Mouse (Mus musculus) liver, embryonic 16.5 days (tissue): ENCODE measurements around the gene Wfdc15b. TPM values are rescaled to one million over a fixed set of nuclear protein-coding genes. Genes with fewer than 3 reads are reported as not detected.
"Not testable (repeated sequence)": the region's sequence is repeated elsewhere in the genome, so short reads cannot be mapped to it uniquely, and the experiment has no call there.

Experiments
- ATAC-seq: fragments of 200-750 bp; cut with Nextera tagmentation; 2 replicates; pipeline ENCODE4 v1.8.0; 2017; ENCODE audit warnings: low read depth, mild to moderate bottlenecking, moderate number of reproducible peaks, moderate library complexity
- H3K27ac ChIP-seq: fragments of 300-500 bp; sonication (generic); 2 replicates; pipeline ENCODE4 v1.5.1; 2014; ENCODE audit warnings: mild to moderate bottlenecking, low read length
- H3K27me3 ChIP-seq: fragments of 300-500 bp; sonication (generic); 2 replicates; pipeline ENCODE4 v1.6.1; 2014; ENCODE audit warnings: low read depth, low read length, mixed read lengths; ENCODE audit not compliant: control insufficient read depth, insufficient read depth
- H3K36me3 ChIP-seq: fragments of 300-500 bp; sonication (generic); 2 replicates; pipeline ENCODE4 v1.6.1; 2014; ENCODE audit warnings: mild to moderate bottlenecking; ENCODE audit not compliant: control insufficient read depth, insufficient read depth
- H3K4me1 ChIP-seq: fragments of 300-500 bp; sonication (generic); 2 replicates; pipeline ENCODE4 v1.6.1; 2014; ENCODE audit warnings: low read depth, low read length, mixed read lengths; ENCODE audit not compliant: control insufficient read depth
- H3K4me2 ChIP-seq: fragments of 300-500 bp; sonication (generic); 2 replicates; pipeline ENCODE4 v1.6.1; 2014; ENCODE audit warnings: low read depth, low read length, mixed read lengths
- H3K4me3 ChIP-seq: fragments of 300-500 bp; sonication (generic); 2 replicates; pipeline ENCODE4 v1.5.1; 2014; ENCODE audit warnings: low read depth, mild to moderate bottlenecking, low read length
- H3K9ac ChIP-seq: fragments of 300-500 bp; sonication (generic); 2 replicates; pipeline ENCODE4 v1.6.1; 2014; ENCODE audit warnings: low read depth, low read length
- H3K9me3 ChIP-seq: fragments of 300-500 bp; sonication (generic); replicated peaks from 2 replicates; pipeline ENCODE4 v1.6.1; 2016; ENCODE audit warnings: low read length; ENCODE audit not compliant: control insufficient read depth
- WGBS: fragments of 180-500 bp; shearing (Covaris S2); extraction: QIAGEN DNeasy Blood & Tissue Kit; methylation state at CpG from one replicate; pipeline ENCODE4 v1.1.7; 2014; ENCODE audit not compliant: insufficient replicate concordance; 5-methylcytosine and 5-hydroxymethylcytosine counted together
- polyA plus RNA-seq: library from polyadenylated mRNA; unstranded; fragments of >200 nt; fragmentation: Nextera tagmentation; extraction: Ambion mirVana; gene quantifications from 2 replicates; pipeline ENCODE4 v1.2.1, GENCODE M21; 2015

Wfdc15b gene
- 0.45 TPM in 1 of 2 replicates, not detected in the other for polyA plus RNA-seq

- no peak within 1 kb of the TSS for H3K4me2 ChIP-seq
- no peak within 1 kb of the TSS for H3K9ac ChIP-seq
- H3K9me3 ChIP-seq: no peaks in the 10 kb centered on the region
- 63% methylated on average over 11 of the region's 11 CpGs for WGBS
- H3K4me3 ChIP-seq: no peak within 1 kb of the TSS
- ATAC-seq: no peak
- H3K27ac ChIP-seq: no peak within 1 kb of the TSS
- no peaks in the 10 kb centered on the region for H3K36me3 ChIP-seq
- H3K27me3 ChIP-seq: no peaks in the 10 kb centered on the region
- H3K4me1 ChIP-seq: no peaks in the 10 kb centered on the region
Observed at GRCm38 (mm10) chr2:164221522-164221921, at the start of gene Wfdc15b. TSS of gene Wfdc15b (minus strand) at chr2:164221660.

- not testable (repeated sequence) for H3K36me3 ChIP-seq, H3K27me3 ChIP-seq, H3K9ac ChIP-seq, H3K9me3 ChIP-seq, ATAC-seq, H3K4me2 ChIP-seq, H3K27ac ChIP-seq, H3K4me3 ChIP-seq, H3K4me1 ChIP-seq
- 52% methylated on average over 1 of the region's 1 CpGs for WGBS
Observed at GRCm38 (mm10) chr2:164256540-164256939, 35.1 kb upstream of the Wfdc15b start, which contains the start of gene Svs3b. TSS of gene Svs3b (minus strand) at chr2:164256640.

DNA sequence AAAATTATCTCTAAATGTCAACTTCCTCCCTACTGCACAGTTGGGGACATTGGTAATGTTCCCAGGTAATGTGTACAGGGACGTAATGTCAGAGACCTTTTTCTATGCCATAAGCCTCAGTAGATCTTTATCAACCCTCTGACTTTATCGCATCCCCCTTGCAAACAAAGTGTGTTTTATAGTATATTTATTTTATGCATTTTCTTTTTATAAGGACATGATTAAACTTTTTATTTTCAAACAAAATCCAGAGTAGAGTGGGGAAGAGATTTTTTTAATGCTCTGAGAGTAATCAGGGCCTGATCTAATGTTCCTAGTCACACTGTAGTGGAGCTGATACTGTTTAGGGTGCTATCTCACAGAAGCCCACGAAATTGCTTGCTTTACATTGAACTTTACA lies 16.9 kb upstream of the Wfdc15b start, which contains the start of gene Svs2:
TSS of gene Svs2 (minus strand) at position 101 of the 400 bp plus-strand sequence.
- Histone ChIP-seq H3K4me2 (no peak within 1 kb of the TSS), H3K9ac (no peak within 1 kb of the TSS), H3K27me3 (no peaks in the 10 kb centered on the region), H3K4me3 (no peak within 1 kb of the TSS), H3K4me1 (no peaks in the 10 kb centered on the region), H3K36me3 (no peaks in the 10 kb centered on the region), H3K9me3 (no peaks in the 10 kb centered on the region), H3K27ac (no peak within 1 kb of the TSS)
- WGBS: 63% methylated on average over 3 of the region's 3 CpGs
- ATAC-seq: no peak

GRCm38 (mm10) chr2:164232671-164233070 lies 11.2 kb upstream of the Wfdc15b start:
- no peaks in the 10 kb centered on the region for H3K4me1 ChIP-seq
- no peak overlapping the region for H3K27ac ChIP-seq
- 76% methylated on average over 8 of the region's 8 CpGs for WGBS
- H3K9ac ChIP-seq: no peak overlapping the region
- H3K4me2 ChIP-seq: no peak overlapping the region
- no peaks in the 10 kb centered on the region for H3K9me3 ChIP-seq
- ATAC-seq: no peak
- H3K36me3 ChIP-seq: no peaks in the 10 kb centered on the region
- no peaks in the 10 kb centered on the region for H3K27me3 ChIP-seq
- H3K4me3 ChIP-seq: no peak overlapping the region

DNA sequence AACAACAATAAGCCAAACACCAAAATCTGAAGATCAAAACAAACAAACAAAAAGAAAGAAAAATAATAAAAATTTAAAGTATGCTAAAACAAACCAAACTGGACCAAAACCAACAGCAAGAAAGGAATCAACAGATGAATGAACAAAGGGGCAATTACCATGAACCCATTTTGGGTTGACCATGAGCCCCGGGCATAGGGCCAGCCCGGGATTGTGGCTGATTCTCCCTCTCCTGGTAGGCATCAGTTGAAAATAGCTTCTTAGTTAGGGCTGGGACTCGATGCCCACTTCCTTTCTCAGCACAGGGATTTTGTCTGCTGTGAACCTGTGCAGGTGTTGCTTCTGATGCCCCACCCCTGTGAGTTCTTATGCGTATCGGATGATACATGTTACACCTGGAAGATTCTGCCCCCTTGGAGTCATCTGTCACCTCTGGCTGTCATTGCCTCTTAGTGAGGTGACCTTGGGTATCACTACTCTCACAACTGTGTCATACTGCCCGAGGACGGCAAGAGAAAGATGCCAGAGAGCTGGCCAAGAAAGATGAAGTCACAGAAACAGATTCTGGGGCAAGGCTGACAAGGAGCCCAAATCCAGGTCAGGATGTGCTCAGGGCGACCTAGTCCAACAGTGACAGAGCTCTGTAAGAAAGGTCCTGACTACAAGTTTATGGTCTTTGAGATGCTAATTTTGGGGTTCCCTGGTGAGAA lies 7.1 kb upstream of the Wfdc15b start:
- Histone ChIP-seq H3K4me1 (no peaks in the 10 kb centered on the region), H3K36me3 (no peaks in the 10 kb centered on the region), H3K9me3 (no peaks in the 10 kb centered on the region), H3K9ac (no peak overlapping the region), H3K27ac (no peak overlapping the region), H3K4me2 (no peak overlapping the region), H3K4me3 (no peak overlapping the region), H3K27me3 (no peaks in the 10 kb centered on the region)
- WGBS: 67% methylated on average over 8 of the region's 8 CpGs
- no peak for ATAC-seq

DNA sequence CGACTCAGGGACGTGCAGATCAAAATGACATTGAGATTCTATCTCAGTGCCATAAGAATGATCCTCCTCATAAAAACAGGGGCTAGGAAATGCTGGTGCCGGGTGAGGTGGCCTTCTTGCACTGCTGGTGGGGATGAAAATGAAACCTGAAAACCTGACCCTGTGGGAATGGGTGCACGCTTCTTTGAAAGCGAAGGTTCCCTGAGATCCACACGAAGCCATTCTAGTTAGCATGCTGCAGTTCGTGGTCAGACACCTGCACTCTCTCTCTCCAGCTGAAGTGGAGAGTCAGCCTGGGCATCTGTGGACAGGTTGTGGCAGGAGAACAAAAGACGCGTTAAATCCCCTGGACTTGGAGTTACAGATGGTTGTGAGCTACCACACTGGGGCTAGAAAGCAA lies 2.2 kb downstream of the Wfdc15b start:
- no peaks in the 10 kb centered on the region for H3K4me1 ChIP-seq
- WGBS: 64% methylated on average over 9 of the region's 9 CpGs
- no peak overlapping the region for H3K27ac ChIP-seq
- H3K36me3 ChIP-seq: no peaks in the 10 kb centered on the region
- no peaks in the 10 kb centered on the region for H3K9me3 ChIP-seq
- no peak overlapping the region for H3K4me2 ChIP-seq
- H3K27me3 ChIP-seq: no peaks in the 10 kb centered on the region
- no peak overlapping the region for H3K4me3 ChIP-seq
- ATAC-seq: no peak
- no peak overlapping the region for H3K9ac ChIP-seq

DNA sequence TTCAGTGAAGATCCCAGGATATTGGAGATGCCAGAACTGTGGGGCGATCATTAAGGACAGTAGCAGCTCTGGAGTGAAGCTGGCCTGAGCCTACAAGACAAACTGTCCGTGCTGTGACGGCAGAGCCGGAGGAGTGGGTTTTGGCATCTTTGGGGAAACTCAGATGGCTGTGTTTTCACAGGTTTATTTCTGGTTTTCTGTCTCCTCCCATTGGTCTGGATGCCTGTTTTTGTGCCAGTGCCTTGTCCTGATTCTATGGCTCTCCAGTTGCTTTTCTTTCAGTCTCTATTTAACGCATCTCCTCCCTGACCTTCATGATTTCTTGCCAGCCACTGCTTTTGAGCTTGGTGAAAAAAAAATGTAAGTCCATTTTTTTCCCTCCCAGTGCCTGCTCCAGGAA lies 8.7 kb downstream of the Wfdc15b start:
- Histone ChIP-seq H3K4me2 (no peak overlapping the region), H3K27me3 (no peaks in the 10 kb centered on the region), H3K4me3 (no peak overlapping the region), H3K4me1 (no peaks in the 10 kb centered on the region), H3K36me3 (no peaks in the 10 kb centered on the region), H3K9me3 (no peaks in the 10 kb centered on the region), H3K9ac (no peak overlapping the region), H3K27ac (no peak overlapping the region)
- 70% methylated on average over 5 of the region's 5 CpGs for WGBS
- ATAC-seq: no peak

DNA sequence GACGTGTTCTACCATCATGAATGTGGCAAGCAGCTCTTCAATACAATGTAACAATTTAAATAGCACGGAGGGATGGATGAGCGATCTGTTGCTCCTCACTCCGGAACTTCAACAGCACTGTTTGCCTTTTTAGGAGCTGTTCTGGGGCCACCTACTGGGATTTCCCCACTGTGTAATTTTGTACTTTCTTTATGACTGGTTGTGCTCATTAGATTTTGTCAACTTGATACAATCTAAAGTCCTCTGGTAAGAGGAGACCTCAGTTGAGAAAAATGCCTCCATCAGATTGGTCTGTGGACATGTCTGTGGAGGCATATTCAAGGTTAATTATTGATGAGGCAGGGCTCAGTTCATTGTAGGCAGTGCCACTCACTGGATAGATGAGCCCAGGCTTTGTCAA lies 10.6 kb downstream of the Wfdc15b start:
- 63% methylated on average over 4 of the region's 4 CpGs for WGBS

DNA sequence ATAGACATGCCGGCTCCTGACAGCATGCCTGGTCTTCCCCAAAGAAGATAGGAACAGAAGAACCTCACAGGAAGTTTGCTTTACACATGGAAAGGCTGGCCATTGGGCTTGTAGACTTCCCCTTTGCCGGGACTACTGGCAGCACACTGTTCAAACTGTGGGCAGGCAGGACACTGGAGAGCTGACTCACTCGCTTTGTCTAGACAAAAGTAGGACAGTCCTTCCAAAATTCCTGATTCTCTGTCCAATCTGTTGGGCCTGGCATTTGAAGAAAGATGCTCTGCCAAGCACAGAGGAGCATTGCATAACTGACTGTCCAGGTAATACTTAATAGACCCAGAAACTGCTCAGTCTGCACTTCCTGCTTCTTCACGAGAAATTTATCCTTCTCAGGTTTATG lies 14.8 kb downstream of the Wfdc15b start:
- H3K4me2 ChIP-seq: no peak overlapping the region
- no peaks in the 10 kb centered on the region for H3K9me3 ChIP-seq
- no peaks in the 10 kb centered on the region for H3K36me3 ChIP-seq
- WGBS: 33% methylated on average over 4 of the region's 4 CpGs
- no peaks in the 10 kb centered on the region for H3K4me1 ChIP-seq
- no peak for ATAC-seq
- H3K4me3 ChIP-seq: no peak overlapping the region
- no peak overlapping the region for H3K27ac ChIP-seq
- no peak overlapping the region for H3K9ac ChIP-seq
- no peaks in the 10 kb centered on the region for H3K27me3 ChIP-seq

More for the DNA sequence above, 10.6 kb downstream of the Wfdc15b start:
- H3K4me2 ChIP-seq: no peak overlapping the region
- no peak overlapping the region for H3K27ac ChIP-seq
- no peak overlapping the region for H3K9ac ChIP-seq
- H3K27me3 ChIP-seq: no peaks in the 10 kb centered on the region
- no peak overlapping the region for H3K4me3 ChIP-seq
- no peak for ATAC-seq
- H3K4me1 ChIP-seq: no peaks in the 10 kb centered on the region
- no peaks in the 10 kb centered on the region for H3K9me3 ChIP-seq
- H3K36me3 ChIP-seq: no peaks in the 10 kb centered on the region
